Mouse (Mus musculus) layer of hippocampus, adult 2 months (tissue): ENCODE results near the gene Insig2. TPM values are rescaled to one million over a fixed set of nuclear protein-coding genes. Genes with fewer than 3 reads are reported as not detected.

ENCODE experiments used
- DNase-seq, 2 experiments: peaks; one replicate each; pipeline ENCODE4 v3.0.0; 2022; ENCODE audit warnings: low spot score in 2 of 2
- H3K27ac ChIP-seq: fragments of 200-600 bp; 2 replicates; pipeline ENCODE4 v1.8.1; 2022
- H3K4me3 ChIP-seq: fragments of 200-600 bp; 2 replicates; pipeline ENCODE4 v1.8.1; 2022; ENCODE audit warnings: mild to moderate bottlenecking
- CTCF ChIP-seq: fragments of 200-600 bp; conservative IDR thresholded peaks from 2 replicates; pipeline ENCODE4 v1.8.1; 2022; ENCODE audit warnings: antibody characterized with exemption, mild to moderate bottlenecking, moderate library complexity
- total RNA-seq, 2 experiments: library from RNA; stranded (reverse); gene quantifications; 2 replicates each; pipeline ENCODE4 v1.2.3; 2021

The Insig2 gene
- total RNA-seq, 2 experiments from 2014 or later = 66.4 to 73.8 TPM

DNA sequence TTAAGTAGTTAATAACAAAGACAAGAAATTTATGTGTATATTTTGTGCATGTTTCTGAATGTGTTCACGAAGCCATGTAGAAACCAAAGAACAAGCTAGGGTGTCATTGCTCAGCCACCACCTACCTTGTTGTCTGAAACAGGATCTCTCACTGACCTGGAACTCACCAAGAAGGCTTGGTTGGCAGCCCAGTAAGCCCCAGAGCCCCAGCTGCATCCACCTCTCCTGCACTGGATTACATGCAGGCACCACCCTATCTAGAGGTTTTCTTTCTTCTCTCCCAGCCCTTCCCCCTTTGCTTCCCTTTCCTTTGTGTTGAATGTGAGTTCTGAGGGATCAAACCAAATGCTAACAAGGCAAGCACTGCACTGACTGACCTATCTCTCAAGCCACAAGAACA, 19.2 kb downstream of the Insig2 start:
- no peak for TF ChIP-seq CTCF
- DNase-seq = no peak
- Histone ChIP-seq H3K4me3 (no peak overlapping the region), H3K27ac (no peak overlapping the region)

DNA sequence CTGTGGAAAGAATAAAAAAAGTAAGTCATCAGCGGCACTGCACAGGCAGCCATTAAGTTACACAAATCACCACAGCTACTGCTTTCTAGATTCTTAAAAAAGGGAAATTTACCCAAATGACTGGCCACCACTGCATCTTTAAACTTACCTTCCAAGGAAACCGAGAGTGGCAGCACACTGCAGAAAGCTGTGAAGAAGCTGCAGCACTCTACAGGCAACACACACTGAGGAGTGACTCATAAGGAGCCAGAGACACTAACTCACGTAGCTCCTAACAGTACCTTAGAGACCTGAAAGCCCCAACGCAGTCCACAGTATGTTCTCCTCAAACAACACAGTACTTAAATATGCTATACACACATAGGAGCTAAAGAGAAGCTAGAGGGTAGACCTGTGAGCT, 20.1 kb downstream of the Insig2 start:
- TF ChIP-seq CTCF = no peak
- H3K27ac ChIP-seq = no peak overlapping the region
- no peak for DNase-seq
- H3K4me3 ChIP-seq = no peak overlapping the region

DNA sequence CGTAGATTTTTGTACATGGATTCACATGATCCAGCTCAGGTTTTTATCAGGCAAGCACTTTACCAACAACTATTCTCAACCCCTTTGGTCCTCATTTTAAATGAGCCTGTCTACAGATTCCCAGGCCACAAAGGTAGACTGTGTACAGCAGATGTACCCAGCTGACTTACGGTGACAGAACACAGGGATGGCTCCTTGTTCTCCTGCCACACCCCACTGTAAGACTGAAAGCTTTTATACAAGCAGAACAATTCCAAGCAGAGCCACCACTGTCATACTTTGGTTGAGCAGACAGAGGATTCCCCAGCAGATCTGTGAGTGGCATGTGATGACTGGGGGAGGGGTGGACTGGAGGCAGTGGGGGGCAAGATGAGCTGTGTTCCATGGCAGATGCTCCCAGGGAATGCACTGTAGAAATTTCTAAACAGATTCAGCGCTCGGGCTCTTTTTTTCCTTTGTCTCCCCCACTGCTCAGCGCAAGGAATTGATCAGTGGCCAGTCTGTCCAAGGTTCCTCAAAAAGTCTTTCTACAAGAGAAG, 35.6 kb downstream of the Insig2 start:
- H3K4me3 ChIP-seq = no peak overlapping the region
- TF ChIP-seq CTCF = no peak
- DNase-seq = peak; percentile 52 to 66
- peak overlapping the region; percentile 28; the same call in 1 of the 2 replicates for H3K27ac ChIP-seq

DNA sequence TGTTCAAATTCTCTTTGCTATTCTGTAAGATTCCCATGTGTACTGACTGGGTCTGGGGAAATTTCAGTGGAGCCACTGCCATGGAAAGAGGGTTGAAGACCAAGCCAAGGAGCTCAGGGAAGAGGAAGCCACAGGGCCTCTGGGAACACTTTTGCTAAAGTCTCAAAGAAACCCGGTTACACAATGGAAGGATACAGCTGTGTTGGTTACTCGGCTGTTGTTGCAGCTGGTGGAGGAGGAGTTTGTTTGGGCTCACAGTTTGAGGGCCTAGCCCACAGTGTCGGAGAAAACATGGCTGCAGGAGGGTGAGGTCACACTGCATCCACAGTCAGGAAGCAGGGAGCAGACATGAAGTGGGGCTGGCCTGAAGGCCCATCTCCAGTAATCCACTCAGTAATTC, 38.8 kb downstream of the Insig2 start:
- H3K27ac ChIP-seq = no peak overlapping the region
- no peak overlapping the region for H3K4me3 ChIP-seq
- DNase-seq = no peak
- no peak for TF ChIP-seq CTCF

DNA sequence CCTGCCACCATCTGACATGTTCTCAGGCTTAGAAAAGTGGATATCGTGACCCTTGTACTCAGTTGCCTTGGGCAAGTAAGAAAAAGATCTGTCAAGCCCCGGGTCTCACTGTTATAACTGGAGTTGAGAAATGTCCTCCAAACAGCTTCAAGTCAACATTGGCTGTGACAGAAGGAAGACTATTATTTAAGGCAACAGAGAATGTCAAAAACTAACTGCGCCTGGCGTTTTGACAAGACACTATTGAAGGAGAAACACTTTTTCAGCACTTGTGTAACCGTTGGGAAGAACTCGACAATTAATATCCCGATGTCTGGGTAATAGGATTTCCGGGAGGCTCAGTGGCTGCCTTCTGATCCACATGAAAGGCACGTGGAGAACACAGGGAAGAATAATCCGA, 41.5 kb downstream of the Insig2 start:
- peak overlapping the region; percentile 87 for H3K27ac ChIP-seq
- peak; percentile 22 to 23 for DNase-seq

DNA sequence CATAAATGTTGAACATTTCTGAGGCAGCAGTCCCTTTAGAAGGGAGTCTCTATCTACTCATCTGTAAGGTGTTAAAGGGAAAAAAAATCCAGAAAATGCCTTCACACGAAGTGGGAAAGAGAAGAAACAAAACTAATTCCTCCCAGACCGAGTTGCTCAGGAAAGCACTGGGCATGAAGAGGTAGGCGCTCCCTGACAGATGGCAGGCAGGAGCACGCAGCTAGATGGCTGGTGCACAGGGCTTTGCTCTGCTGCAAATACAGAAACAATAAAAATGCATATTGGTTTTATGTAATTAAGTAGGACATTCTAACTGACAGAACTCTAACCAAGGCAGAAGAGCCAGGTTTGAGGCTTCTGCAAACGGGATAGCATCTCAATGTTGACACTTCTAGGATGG, 42.0 kb downstream of the Insig2 start:
- DNase-seq = peak; percentile 28 to 35
- Histone ChIP-seq H3K4me3 (no peak overlapping the region), H3K27ac (peak overlapping the region; percentile 87)
- no peak for TF ChIP-seq CTCF

More for the DNA sequence above, 41.5 kb downstream of the Insig2 start:
- TF ChIP-seq CTCF = no peak
- H3K4me3 ChIP-seq = no peak overlapping the region

DNA sequence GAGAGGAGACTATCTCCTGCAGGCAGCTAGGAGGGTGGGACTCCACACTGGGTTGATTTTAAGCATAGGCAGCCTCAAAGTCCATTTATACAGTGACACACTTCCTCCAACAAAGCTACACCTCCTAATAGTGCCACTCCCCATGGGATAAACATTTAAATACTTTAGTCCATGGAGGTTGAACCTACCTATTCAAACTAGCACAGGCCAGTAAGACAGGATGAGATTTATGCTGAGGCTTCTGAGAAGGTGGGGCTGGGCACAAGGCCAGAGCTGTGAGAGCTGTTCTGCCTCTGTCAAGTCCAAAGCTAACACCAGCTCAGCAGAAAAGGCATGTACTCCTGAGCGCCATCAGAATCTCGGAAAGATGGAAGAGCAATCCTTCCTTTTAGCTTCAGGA, 48.2 kb downstream of the Insig2 start:
- no peak for DNase-seq
- no peak for TF ChIP-seq CTCF
- Histone ChIP-seq H3K4me3 (no peak overlapping the region), H3K27ac (no peak overlapping the region)

DNA sequence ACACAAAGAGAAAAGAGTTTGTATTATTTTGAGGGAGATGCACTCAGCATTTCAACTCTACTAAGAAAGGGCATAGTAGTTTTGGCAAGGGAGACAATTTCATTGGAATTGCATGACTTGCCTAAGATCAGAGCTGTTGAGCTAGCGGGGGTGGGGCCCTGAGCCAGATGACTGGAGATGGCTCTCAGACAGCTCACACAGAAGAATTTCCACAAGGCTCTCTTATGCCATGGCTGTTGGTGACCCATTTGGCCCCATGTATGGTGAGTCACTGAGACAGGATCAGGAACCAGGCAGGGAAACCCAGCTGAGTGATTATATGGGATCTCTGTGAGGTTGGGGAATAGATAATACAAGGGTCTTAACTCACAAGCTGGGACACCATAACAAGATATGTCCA, 51.9 kb downstream of the Insig2 start:
- Histone ChIP-seq H3K27ac (no peak overlapping the region), H3K4me3 (no peak overlapping the region)
- no peak for TF ChIP-seq CTCF
- DNase-seq = no peak

DNA sequence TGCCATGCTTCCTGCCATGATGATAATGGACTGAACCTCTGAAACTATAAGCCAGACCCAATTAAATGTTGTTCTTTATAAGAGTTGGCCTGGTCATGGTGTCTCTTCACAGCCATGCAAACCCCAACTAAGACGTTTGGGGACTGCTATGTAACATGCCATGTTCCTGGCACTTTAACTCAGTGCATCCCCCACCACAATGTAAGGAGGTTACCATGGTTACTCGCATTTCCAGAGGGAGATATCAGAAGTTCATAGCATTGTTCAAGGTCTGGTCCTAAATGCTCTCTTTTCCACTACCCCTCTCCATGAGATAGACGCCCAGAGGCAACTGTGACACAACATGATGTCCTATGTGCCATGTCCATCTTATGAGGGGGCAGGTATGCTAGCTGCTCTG, 54.0 kb downstream of the Insig2 start:
- Histone ChIP-seq H3K27ac (no peak overlapping the region), H3K4me3 (no peak overlapping the region)
- no peak for DNase-seq
- TF ChIP-seq CTCF = no peak

DNA sequence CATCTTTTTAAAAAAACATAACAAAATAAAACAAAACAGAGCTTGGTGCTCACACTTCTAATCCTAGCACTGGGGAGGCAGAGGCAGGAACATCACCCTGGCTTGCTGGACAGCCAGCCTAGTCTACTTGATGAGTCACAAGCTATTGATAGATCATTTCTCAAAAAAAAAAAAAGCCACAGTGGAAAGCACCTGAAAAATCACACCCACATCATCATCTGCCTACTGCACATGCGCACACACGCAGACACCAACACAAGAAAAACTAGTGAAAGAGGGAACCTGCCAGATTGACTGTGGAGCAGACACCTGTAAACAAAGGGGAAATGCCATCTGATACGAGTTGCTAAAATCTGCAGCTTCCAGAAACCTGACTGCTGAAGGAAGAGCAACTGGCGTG, 54.9 kb downstream of the Insig2 start:
- Histone ChIP-seq H3K4me3 (no peak overlapping the region), H3K27ac (no peak overlapping the region)
- no peak for DNase-seq
- TF ChIP-seq CTCF = no peak

DNA sequence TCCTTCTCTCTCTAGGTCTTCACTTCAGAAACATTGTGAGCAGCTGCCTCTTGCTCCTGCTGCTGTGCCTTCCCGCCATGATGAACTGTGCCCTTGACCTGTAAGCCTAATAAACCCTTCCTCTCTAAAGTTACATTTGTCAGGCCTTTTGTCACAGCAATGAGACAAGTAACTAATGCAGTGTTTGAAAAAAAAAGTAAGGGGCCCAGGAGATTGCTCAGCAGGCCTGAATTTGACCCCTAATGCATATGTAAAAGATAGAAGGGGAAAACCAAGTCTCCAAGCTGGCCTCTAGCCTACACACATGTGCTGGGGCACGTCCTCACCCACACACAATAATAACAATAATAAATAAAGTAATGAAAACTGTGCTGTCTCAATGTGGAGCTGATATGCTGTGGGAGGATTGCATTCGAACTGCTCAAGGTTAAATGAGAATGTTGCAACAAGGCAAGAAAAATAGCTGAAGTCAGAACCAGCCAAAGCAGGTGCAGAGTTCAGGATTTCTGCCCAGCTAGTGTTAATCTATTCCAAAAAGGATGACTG, 56.4 kb downstream of the Insig2 start:
- DNase-seq = no peak
- Histone ChIP-seq H3K4me3 (no peak overlapping the region), H3K27ac (no peak overlapping the region)
- TF ChIP-seq CTCF = no peak

DNA sequence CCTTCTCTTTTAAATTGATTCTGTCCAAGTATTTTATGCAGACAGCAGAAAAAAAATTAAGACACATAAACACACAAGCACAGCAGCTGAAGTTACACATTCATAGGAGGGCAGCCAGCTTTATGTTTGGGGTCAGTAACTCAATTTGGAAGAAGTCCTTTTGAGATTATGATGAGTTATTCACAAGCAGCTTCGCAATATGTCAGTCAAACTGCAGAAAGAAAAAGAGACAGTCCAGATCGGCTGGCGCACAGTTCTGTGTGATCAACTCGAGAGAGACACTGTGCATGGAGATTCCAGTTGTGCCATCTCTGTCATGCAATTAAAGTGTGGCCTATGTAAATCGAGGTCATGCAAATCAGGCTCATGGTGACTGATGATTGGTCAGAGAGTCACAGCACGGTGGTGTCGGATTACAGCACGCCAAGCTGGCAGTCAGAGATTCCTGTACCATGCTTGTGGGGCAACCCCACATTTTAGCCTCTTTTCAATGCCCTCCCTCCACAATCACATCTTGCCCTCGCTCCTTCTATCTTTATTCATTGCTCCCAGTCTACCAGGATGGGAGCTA, 72.1 kb downstream of the Insig2 start:
- no peak for DNase-seq
- TF ChIP-seq CTCF = no peak

More for the DNA sequence above, 72.1 kb downstream of the Insig2 start:
- Histone ChIP-seq H3K27ac (no peak overlapping the region), H3K4me3 (no peak overlapping the region)

Other genes starting within 250 kb of the Insig2 start
- 10 to 100 TPM; 30.1 to 32.4 TPM for gene Ccdc93, start 98.5 kb upstream of the Insig2 start, total RNA-seq
- gene Htr5b, start 195.9 kb upstream of the Insig2 start, total RNA-seq = 1 to 10 TPM; 8.0 to 9.5 TPM
- 10 to 100 TPM; 27.9 to 28.9 TPM for gene Ddx18, start 235.4 kb upstream of the Insig2 start, total RNA-seq